Mouse (Mus musculus) R1 (cell line): Measurements from ENCODE around the gene Igsf21.
A peak's percentile ranks its signal among the peaks of the same experiment; 100 is the strongest.

Experiments
- DNase-seq: peaks from one replicate; pipeline ENCODE4 v3.0.0-alpha.2; 2018; ENCODE audit warnings: low read depth, low spot score

Igsf21 gene

DNA sequence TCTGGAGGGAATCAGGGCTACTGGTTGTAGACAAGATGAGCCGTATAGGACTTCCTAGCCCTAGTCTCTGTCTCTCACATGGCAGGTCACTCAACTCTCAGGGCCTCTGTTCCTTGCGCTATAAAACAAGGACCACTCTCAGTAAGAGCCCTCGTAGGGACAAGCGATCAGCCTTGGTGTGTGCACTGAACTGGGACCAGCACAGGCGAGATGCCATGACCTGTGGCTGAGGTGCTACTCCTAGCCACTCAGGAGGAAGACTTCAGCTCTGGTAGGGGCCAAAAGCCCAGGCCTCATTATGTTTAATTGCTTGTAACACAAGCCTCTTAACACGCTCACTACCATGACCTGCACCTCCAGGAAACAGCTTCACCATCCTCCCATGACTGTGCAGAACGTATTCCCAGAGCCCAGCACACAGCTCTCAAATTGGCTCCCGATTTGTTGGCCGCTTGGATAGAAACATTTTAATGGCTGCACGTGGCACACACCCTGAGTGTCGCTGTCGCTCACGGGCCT lies 183.4 kb downstream of the Igsf21 start:
- no peak for DNase-seq

GRCm38 (mm10) chr4:140060251-140060650 lies 186.3 kb downstream of the Igsf21 start:
- peak; percentile 86 for DNase-seq

- no peak for DNase-seq
Measured at GRCm38 (mm10) chr4:140053042-140053441, 193.5 kb downstream of the Igsf21 start.

GRCm38 (mm10) chr4:140052575-140052974 lies 194.0 kb downstream of the Igsf21 start:
- peak; percentile 76 for DNase-seq

- DNase-seq: peak; percentile 95
Measured at GRCm38 (mm10) chr4:140047807-140048362, 198.7 kb downstream of the Igsf21 start.

GRCm38 (mm10) chr4:140043953-140044352 lies 202.6 kb downstream of the Igsf21 start:
- DNase-seq: peak; percentile 72

DNA sequence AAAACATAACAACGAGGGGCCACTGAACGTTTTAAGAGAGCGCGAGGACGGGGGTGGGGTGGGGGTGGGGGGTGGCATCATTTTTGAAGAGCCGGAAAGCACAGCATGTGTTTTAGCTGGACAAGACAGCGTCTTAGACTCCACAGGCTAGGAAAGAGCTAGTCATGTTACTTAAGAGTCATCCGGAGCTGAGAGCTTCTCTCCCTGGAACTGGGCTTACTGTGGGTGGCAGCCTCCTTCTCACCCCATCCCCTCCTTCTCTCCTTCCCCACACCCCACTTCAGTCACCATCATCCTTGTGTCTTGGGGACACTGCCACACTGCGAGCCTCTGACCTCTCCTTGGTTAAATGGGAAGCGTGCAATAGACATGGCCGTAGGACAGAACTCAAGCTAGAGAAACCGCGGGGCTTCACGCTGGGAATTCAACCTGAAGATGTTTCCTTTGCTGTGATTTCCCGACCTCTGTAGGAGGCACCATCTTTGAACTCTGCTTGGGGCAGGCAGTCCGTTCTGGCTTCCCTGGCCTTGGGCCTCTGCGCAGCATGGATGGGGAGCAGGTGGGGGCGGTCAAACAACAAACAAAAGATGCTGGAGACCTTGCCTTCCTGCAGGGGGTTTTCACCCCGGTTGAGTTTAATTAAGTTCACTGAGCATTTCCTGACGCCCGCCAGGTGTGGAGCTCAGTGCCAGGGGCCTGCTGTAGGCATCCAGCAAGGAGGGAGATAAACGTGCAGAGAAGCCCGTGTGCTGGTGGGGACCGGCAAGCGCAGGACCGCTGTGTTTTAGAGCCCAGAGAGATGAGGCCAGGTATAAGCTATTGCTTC lies 207.8 kb downstream of the Igsf21 start:
- DNase-seq: no peak

GRCm38 (mm10) chr4:140037784-140038387 lies 208.7 kb downstream of the Igsf21 start:
- DNase-seq: peak; percentile 83

GRCm38 (mm10) chr4:140035232-140035631 lies 211.4 kb downstream of the Igsf21 start:
- no peak for DNase-seq

DNA sequence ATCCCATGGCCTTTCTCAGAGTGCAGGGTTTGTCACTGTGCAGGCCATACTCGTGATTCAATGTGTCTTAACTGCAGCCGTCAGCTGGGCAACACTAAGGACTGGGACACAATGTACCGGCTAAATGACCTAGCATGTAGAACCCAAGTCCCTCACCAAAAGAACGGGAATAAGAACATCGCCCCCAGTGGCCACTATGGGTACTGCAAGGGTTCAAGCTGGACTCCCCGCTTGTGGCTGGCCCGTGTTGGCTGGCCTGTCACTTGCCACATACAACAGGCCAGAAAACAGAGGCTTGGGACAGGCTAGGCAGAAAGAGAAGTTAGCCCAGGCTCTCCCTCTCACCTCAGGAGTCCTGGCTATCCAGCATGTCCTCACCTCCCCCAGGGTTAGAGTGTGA lies 213.2 kb downstream of the Igsf21 start:
- peak; percentile 82 for DNase-seq

- DNase-seq: peak; percentile 67
Measured at GRCm38 (mm10) chr4:140030415-140030814, 216.2 kb downstream of the Igsf21 start.

DNA sequence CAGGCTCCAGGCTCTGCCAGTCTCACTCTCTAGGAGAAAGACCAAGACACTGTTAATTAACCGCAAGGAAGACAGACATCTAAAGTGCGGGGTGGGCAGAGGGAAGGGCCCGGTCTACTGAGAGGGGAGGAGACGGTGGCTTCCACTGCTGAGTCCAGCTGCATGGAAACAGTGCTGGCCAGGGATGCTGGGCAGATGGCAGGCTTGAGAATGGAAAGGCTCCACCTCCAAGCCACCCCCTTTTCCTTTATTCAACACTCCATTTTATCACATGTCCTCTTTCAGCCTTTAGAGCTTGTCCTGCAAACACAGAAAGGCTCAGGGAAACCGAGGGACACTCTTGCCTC lies 216.6 kb downstream of the Igsf21 start:
- DNase-seq: no peak

DNA sequence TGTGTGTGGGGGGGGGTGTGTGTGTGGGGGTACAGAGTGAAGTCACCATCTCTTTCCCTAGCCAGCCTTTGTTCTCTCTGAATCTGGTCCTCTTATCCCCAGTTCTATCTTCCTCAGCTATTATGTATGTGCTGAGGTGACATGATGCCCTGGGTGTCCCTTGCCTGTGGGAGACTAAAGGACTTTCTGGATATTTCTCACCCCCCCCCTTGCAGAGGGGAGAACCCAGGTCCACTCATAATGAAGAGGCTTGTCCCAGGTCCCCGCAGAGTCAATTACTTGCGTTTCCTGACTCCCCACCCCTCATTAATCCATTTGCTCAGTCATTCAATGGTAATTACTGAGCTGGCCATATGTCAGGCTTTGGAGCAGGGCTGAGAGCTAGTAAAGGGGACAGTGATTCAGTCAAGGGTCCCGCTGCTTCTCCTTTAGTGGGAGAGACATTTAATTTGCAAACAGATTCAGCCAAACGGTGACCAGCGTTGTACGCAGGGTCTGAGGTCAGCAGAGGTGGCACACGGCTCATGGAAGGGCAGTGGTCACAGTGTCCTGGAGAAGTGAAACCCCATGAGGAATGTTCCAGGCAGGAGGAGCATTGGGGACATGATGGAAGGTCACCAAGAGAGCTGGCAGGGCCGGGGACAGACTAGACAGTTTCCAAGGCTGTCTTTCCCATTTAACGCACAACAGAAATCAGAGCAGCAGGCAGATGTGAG lies 217.1 kb downstream of the Igsf21 start:
- DNase-seq: no peak

GRCm38 (mm10) chr4:140023833-140024232 lies 222.8 kb downstream of the Igsf21 start:
- no peak for DNase-seq

GRCm38 (mm10) chr4:140015916-140016315 lies 230.7 kb downstream of the Igsf21 start:
- no peak for DNase-seq

GRCm38 (mm10) chr4:140010728-140011470 lies 235.7 kb downstream of the Igsf21 start:
- DNase-seq: peak; percentile 26

DNA sequence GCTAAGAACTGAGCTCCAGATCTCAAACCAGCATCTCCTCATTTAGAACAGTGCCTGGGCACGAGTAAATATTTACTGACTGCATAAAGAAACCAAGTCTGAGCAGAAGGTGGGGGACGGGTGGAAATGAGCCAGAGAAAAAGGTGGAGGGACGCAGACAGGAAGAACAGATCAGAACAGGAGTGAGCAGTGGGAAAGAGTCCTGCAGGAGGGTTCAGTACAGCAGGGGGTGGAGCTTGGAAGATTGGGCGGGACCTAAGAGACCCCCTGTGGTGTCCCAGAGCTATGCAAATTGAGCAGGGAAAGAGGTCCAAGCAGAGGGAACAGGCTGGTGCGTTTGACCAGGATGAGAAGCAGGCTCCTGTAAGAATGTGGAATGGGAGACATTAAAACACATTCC lies 241.7 kb downstream of the Igsf21 start:
- DNase-seq: peak; percentile 82

DNA sequence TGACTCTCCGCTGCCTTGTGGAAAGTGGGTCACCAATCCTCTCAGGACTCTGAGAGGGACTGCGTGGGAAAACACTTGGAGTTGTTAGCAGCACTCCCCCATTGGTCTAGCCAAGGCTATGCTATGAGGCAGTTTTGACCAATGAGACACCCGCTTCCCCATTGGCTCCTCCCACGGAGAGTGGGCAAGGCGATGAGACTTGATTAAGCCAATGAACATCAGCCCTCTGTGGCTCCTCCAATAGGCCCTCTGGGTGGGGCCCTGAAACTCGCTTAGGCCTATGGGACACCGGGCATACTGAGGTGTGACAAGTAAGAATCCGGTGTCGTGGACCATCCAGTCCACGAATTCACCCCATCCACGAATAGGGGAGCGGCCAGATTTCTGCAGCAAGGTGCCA lies 242.4 kb downstream of the Igsf21 start:
- DNase-seq: peak; percentile 96

- peak; percentile 91 for DNase-seq
Measured at GRCm38 (mm10) chr4:140002069-140002468, 244.5 kb downstream of the Igsf21 start.

DNA sequence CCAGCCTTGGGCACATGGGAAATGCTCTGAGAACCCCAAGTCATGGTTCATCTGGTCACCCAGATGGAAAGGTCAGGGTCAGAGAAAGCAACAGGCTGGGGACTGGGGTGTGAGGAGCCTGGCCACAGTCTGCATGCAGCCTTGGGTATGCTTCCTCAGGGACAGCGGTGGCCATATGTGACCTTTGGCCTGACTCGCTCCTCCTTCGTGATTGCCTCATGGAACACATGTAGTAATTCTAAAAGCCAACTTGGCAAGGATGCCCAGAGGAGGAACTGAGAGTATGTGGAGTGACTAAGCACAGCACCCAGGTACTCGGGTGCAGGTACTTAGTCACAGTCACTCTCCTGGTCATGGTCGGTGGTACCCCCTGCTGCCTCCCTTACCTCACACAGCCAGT lies 245.7 kb downstream of the Igsf21 start:
- DNase-seq: no peak

DNA sequence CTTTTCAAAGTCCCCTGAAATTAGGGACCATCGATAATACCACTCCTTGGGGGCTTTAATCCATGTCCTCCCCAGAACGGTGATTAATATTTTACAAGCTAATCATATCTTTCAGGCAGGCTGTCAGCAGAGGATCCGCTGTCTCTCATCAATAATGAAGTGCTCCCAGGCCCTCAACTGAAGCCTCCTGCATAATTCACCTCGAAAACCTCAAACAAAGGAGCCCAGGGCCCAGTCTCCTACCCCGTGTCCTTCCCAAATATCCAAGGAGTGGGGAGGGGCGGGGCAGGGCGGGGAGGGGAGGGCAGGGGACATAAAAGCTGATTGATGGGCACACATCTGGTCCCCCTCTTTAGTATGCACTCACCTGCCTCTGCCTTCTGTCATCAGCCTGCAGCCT lies 247.6 kb downstream of the Igsf21 start:
- DNase-seq: no peak
